Mouse (Mus musculus) kidney, postnatal 10 days (tissue): Measurements from ENCODE around the gene Ndufb4.
A peak's percentile ranks its signal among the peaks of the same experiment; 100 is the strongest.
"Not testable (repeated sequence)": the region's sequence is repeated elsewhere in the genome, so short reads cannot be mapped to it uniquely, and the experiment has no call there.

ENCODE experiments used
- DNase-seq: peaks from one replicate; pipeline ENCODE4 v3.0.0; 2021; ENCODE audit warnings: mixed read lengths

Ndufb4 gene

DNA sequence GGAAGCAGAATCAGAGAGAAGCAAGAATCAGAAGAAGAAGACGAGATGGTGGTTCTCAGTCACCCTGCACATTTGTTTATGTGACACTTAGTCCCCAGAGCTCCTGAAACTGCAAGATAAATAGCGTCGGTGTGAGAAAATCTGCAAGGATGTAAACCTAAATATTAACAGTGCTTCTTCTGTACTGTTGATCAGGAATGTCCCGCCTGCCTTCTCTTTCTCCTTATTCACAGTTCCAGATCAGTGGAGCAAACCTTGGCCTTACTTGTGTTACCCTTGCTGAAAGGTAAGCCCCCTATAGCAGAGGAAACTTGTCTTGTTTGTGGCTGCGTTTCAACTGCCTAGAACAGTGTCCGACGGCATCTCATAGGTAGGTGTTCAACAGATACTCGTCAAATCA, 23.3 kb upstream of the Ndufb4 start:
- DNase-seq, result no peak

- no peak for DNase-seq
Measured at GRCm38 (mm10) chr16:37676677-37677072, 22.4 kb upstream of the Ndufb4 start.

GRCm38 (mm10) chr16:37676024-37676676, 21.9 kb upstream of the Ndufb4 start:
- peak; percentile 57 for DNase-seq

- no peak for DNase-seq
Measured at GRCm38 (mm10) chr16:37675326-37675725, 21.1 kb upstream of the Ndufb4 start.

DNA sequence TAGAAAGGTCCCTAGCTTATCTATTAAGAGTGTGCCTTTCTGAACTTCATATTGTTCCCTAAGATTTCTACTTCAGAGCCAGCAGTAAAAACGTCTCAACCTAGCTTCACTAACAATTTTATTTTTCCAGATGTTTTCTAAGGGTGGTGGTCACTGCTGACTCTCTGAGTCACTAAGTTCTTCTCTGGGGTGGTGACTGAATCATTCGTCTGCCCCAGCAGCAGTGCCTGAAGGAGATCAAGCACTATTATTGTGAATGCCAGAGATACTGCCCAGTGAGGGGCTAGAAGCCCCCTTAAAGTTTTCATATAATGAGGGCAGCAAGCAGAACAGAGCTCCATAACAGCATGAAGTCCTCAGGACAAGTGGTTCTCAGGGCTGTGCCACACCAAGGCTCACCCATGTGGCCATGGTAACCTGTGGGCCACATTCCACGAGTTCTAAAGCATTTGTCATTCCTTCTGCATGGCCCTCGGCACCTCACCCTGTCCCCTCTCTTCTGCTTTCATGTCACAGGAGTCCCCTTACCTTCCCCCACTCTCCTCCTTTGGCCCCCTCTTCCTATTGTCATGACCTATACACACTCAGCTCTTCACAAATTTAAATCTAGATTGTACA, 16.5 kb upstream of the Ndufb4 start:
- DNase-seq, result no peak

- peak; percentile 22 for DNase-seq
Measured at GRCm38 (mm10) chr16:37665394-37665935, 11.2 kb upstream of the Ndufb4 start.

- no peak for DNase-seq
Measured at GRCm38 (mm10) chr16:37663643-37664459, 9.6 kb upstream of the Ndufb4 start.

- DNase-seq, result no peak
Measured at GRCm38 (mm10) chr16:37656796-37657195, 2.5 kb upstream of the Ndufb4 start.

- DNase-seq, result peak; percentile 31
Measured at GRCm38 (mm10) chr16:37655756-37656347, 1.6 kb upstream of the Ndufb4 start.

GRCm38 (mm10) chr16:37654831-37655455, 690 bp upstream of the Ndufb4 start:
- no peak for DNase-seq

GRCm38 (mm10) chr16:37653058-37653457, 1.2 kb downstream of the Ndufb4 start:
- DNase-seq, result no peak

- peak; percentile 14 for DNase-seq
Measured at GRCm38 (mm10) chr16:37652654-37653053, 1.6 kb downstream of the Ndufb4 start.

- peak; percentile 26 for DNase-seq
Measured at GRCm38 (mm10) chr16:37651467-37651866, 2.8 kb downstream of the Ndufb4 start.

DNA sequence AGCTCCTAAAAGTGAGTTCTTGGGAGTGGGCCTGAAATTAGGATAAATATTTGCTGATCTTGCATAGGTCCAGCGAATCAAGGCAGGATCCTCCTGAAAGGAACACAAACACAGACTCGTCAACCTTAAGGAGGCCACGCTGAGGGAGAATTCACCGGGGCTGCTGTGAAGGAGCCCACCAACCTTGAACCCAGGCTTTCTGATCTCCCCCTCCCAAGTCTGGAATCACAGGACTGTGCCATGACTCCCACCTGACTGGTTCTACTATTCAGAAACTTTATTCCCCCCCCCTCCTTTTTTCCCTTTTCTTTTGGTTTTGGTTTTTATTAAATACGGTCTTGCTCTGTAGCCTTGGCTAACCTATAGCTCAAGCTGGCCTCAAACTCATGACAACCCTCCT, 5.2 kb downstream of the Ndufb4 start:
- no peak for DNase-seq

GRCm38 (mm10) chr16:37647936-37648335, 6.3 kb downstream of the Ndufb4 start:
- no peak for DNase-seq

GRCm38 (mm10) chr16:37647067-37647466, 7.2 kb downstream of the Ndufb4 start:
- DNase-seq, result no peak

GRCm38 (mm10) chr16:37645799-37646198, 8.5 kb downstream of the Ndufb4 start:
- DNase-seq, result no peak

GRCm38 (mm10) chr16:37645211-37645610, 9.0 kb downstream of the Ndufb4 start:
- no peak for DNase-seq

- DNase-seq, result no peak
Measured at GRCm38 (mm10) chr16:37644486-37644885, 9.8 kb downstream of the Ndufb4 start.

DNA sequence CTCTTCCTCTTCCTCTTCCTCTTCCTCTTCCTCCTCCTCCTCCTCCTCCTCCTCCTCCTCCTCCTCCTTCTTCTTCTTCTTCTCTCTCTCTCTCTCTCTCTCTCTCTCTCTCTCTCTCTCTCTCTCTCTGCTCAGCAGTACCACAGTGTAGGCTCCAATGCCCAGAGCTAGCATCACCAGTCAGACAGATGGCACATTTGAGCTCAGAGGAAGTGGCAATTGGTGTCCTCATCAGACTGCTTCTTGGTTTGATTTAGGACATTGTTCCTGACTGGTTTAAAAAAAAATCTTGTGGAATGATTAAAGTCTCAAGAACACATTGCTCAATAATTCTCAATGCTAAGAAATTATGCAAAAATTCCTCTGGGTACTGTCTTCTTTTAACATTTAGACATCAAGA, 13.7 kb downstream of the Ndufb4 start:
- DNase-seq, result not testable (repeated sequence)

DNA sequence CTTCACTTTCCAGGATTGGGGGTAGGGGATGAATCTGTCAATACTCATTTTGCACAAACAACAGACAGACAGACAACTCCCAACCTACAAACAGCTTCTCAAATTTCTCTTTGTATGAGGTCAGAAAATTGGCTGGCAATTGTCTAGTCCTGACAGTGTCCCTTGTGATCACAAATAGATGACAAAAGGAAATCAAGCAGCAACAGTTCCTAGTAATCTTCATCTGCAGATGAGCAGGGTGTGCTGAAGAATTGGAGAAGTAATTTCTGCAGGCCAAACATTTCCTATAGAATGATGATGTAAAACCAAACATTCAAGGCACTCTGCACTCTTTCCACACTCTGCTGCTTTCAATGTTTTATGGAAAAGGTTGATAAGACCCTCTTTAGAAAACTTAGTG, 16.5 kb downstream of the Ndufb4 start:
- DNase-seq, result no peak

GRCm38 (mm10) chr16:37636107-37636506, 18.1 kb downstream of the Ndufb4 start:
- peak; percentile 44 for DNase-seq

GRCm38 (mm10) chr16:37635095-37635494, 19.2 kb downstream of the Ndufb4 start:
- no peak for DNase-seq
